Mouse (Mus musculus) thymus, adult 2 months (tissue): Measurements from ENCODE around the gene Rsbn1l.

Experiments used
- CTCF ChIP-seq: fragments of 200-500 bp; IDR thresholded peaks from 2 replicates; pipeline ENCODE4 v1.5.1; 2012; ENCODE audit warnings: mild to moderate bottlenecking, control low read depth, low read length, moderate library complexity, borderline replicate concordance; ENCODE audit not compliant: control insufficient read depth, poor library complexity, insufficient read depth; ENCODE audit errors: extremely low read depth
- POLR2A ChIP-seq: fragments of 200-500 bp; IDR thresholded peaks from 2 replicates; pipeline ENCODE4 v1.6.1; 2012; ENCODE audit warnings: mild to moderate bottlenecking, low read length, control low read depth, moderate library complexity; ENCODE audit not compliant: control insufficient read depth, poor library complexity, insufficient read depth; ENCODE audit errors: extremely low read depth

- no peak for TF ChIP-seq POLR2A
- TF ChIP-seq CTCF: no peak
Measured at GRCm38 (mm10) chr5:20906191-20906590, 50.0 kb downstream of the Rsbn1l start.
